ENCODE assay signal across 23 mouse cellular contexts in genomic region chrX:134420097-134420496, GRCm38 (mm10). TPM values are rescaled to one million over a fixed set of nuclear protein-coding genes. Genes with fewer than 3 reads are reported as not detected.
DNase-seq lines count a peak whose midpoint lies in the region; ATAC-seq and TF ChIP-seq lines count a peak whose summit lies in the region.
"Had no signal": no experiment of that assay in that cellular context is flagged by ENCODE, and none has a peak within 500 bp of the region (broad histone marks: within the 10 kb centered on the region; RNA-seq: fewer than 3 reads in every experiment).

No protein-coding gene starts in this region.

- DNase-seq in embryonic facial prominence, embryonic 14.5 days (ENCODE audit: low spot score) = peak; percentile 28
- no peak for DNase-seq in embryonic facial prominence, embryonic 10.5 days (ENCODE audit: low spot score)
- DNase-seq in CH12.LX (ENCODE audit: extremely low read depth) = peak; percentile 26
- DNase-seq in right cerebral cortex, postnatal 36 days (ENCODE audit: low spot score in 2 of 2) = no peak
- DNase-seq: adrenal gland, adult 2 months; adrenal gland, adult 8-10 months; adrenal gland, postnatal 10 days; adrenal gland, postnatal 14 days; adrenal gland, postnatal 25 days; adrenal gland, postnatal 36 days; B cell, adult 2 months; cerebellum, adult 11 months; cerebellum, adult 11-12 months; cerebellum, adult 18-20 months; cerebellum, adult 2 months had no signal

- no peaks in the 10 kb centered on the region for H3K79me2 ChIP-seq in CH12.LX (replicated peaks; ENCODE audit: control insufficient read depth, extremely low read depth, insufficient read depth, poor library complexity, severe bottlenecking)

- WGBS in embryonic facial prominence, embryonic 14.5 days = 80% methylated on average over 5 of the region's 5 CpGs
- WGBS in embryonic facial prominence, embryonic 10.5 days = 92% methylated on average over 5 of the region's 5 CpGs

- H3K9ac ChIP-seq in embryonic facial prominence, embryonic 14.5 days (ENCODE audit: low read depth, low read length) = no peak overlapping the region
- no peak overlapping the region for H3K9ac ChIP-seq in CH12.LX (ENCODE audit: insufficient read depth, low read depth)

- dilution Hi-C loops in CH12.LX (cut with MboI; ENCODE audit: extremely low pct_ligation_motif_present, extremely low pct_unique_long_range_greater_than_20kb, low sequenced_read_pairs) = no loop called here

- no peak overlapping the region for H3K4me3 ChIP-seq in embryonic facial prominence, embryonic 14.5 days (ENCODE audit: low read depth, low read length)
- H3K4me3 ChIP-seq in embryonic facial prominence, embryonic 10.5 days = no peak overlapping the region
- no peak overlapping the region for H3K4me3 ChIP-seq in CH12.LX (replicated peaks in 1 of 3; ENCODE audit: low read depth in 2 of 3, low read length in 2 of 3, poor library complexity in 1 of 3)

- no peak for ATAC-seq in embryonic facial prominence, embryonic 14.5 days (ENCODE audit: low read depth)
- ATAC-seq: activated CD4-positive, CD25-positive, alpha-beta regulatory T cell, adult 4 months; CD4-positive, CD25-positive, alpha-beta regulatory T cell, adult 4 months; Patski had no signal

- in situ Hi-C loops in CH12.LX (cut with MboI; ENCODE audit: low pct_ligation_motif_present, low pct_unique_long_range_greater_than_20kb, low sequenced_read_pairs) = no loop called here

- no peak for TF ChIP-seq CTCF in CH12.LX (conservative IDR thresholded peaks at IDR 0.05 in 1 of 2, IDR thresholded peaks at IDR 0.05 in 1 of 2; ENCODE audit: low read depth in 2 of 2, low read length in 2 of 2)

- no peaks in the 10 kb centered on the region for H3K4me1 ChIP-seq in embryonic facial prominence, embryonic 14.5 days (ENCODE audit: control insufficient read depth, insufficient read depth, low read length)
- no peaks in the 10 kb centered on the region for H3K4me1 ChIP-seq in embryonic facial prominence, embryonic 10.5 days
- peaks cover 7 to 20% of the 10 kb centered on the region in 2 experiments for H3K4me1 ChIP-seq in CH12.LX (ENCODE audit: control insufficient read depth in 1 of 2, insufficient read depth in 2 of 2)

- H3K36me3 ChIP-seq in embryonic facial prominence, embryonic 14.5 days (ENCODE audit: control insufficient read depth, insufficient read depth, low read length) = no peaks in the 10 kb centered on the region
- no peaks in the 10 kb centered on the region for H3K36me3 ChIP-seq in embryonic facial prominence, embryonic 10.5 days (replicated peaks)
- H3K36me3 ChIP-seq in CH12.LX (replicated peaks in 1 of 2; ENCODE audit: control insufficient read depth in 1 of 2, insufficient read depth in 1 of 2, low read length in 1 of 2) = no peaks in the 10 kb centered on the region
- H3K36me3 ChIP-seq: G1E had no signal

- TF ChIP-seq POLR2A in CH12.LX (IDR thresholded peaks at IDR 0.05; ENCODE audit: low read depth, low read length) = no peak

- no peak for TF ChIP-seq RAD21 in CH12.LX (IDR thresholded peaks at IDR 0.05; ENCODE audit: low read depth, low read length)

- no peak overlapping the region for H3K4me2 ChIP-seq in embryonic facial prominence, embryonic 14.5 days (ENCODE audit: low read depth, low read length)
- no peak overlapping the region for H3K4me2 ChIP-seq in CH12.LX (ENCODE audit: insufficient read depth, low read depth, poor library complexity, severe bottlenecking)

- H3K27ac ChIP-seq in embryonic facial prominence, embryonic 14.5 days (replicated peaks; ENCODE audit: low read depth, low read length) = no peak overlapping the region
- H3K27ac ChIP-seq in embryonic facial prominence, embryonic 10.5 days (replicated peaks) = no peak overlapping the region
- H3K27ac ChIP-seq in CH12.LX (ENCODE audit: insufficient read depth, low read depth) = no peak overlapping the region

- no peaks in the 10 kb centered on the region for H3K9me3 ChIP-seq in embryonic facial prominence, embryonic 14.5 days (ENCODE audit: control insufficient read depth, low read length)
- no peaks in the 10 kb centered on the region for H3K9me3 ChIP-seq in embryonic facial prominence, embryonic 10.5 days
- H3K9me3 ChIP-seq in CH12.LX (replicated peaks; ENCODE audit: low read length) = no peaks in the 10 kb centered on the region
- H3K9me3 ChIP-seq: G1E had no signal

- H3K27me3 ChIP-seq in embryonic facial prominence, embryonic 14.5 days (replicated peaks; ENCODE audit: control insufficient read depth, insufficient read depth, low read length) = no peaks in the 10 kb centered on the region
- H3K27me3 ChIP-seq in embryonic facial prominence, embryonic 10.5 days (replicated peaks; ENCODE audit: low read depth, poor library complexity, severe bottlenecking) = peaks cover 9% of the 10 kb centered on the region
- no peaks in the 10 kb centered on the region for H3K27me3 ChIP-seq in CH12.LX (replicated peaks)
- H3K27me3 ChIP-seq: Patski had no signal

- TF ChIP-seq EP300 in CH12.LX (IDR thresholded peaks at IDR 0.05; ENCODE audit: low read length) = no peak

TF ChIP-seq in CH12.LX, 34 proteins besides CTCF, POLR2A, EP300 and RAD21:
- TF ChIP-seq ZKSCAN1 (IDR thresholded peaks at IDR 0.05; ENCODE audit: borderline replicate concordance, low read depth, low read length) (no peak), HCFC1 (IDR thresholded peaks at IDR 0.05; ENCODE audit: low read depth, low read length) (no peak), POLR2AphosphoS2 (IDR thresholded peaks at IDR 0.05; ENCODE audit: low read depth, low read length) (no peak), MXI1 (IDR thresholded peaks at IDR 0.05; ENCODE audit: low read depth, low read length) (no peak), BHLHE40 (IDR thresholded peaks at IDR 0.05; ENCODE audit: low read depth, low read length) (peak; percentile 84), CHD1 (IDR thresholded peaks at IDR 0.05; ENCODE audit: low read depth, low read length) (no peak), NRF1 (IDR thresholded peaks at IDR 0.05; ENCODE audit: low read depth, low read length) (no peak), ZMIZ1 (IDR thresholded peaks at IDR 0.05; ENCODE audit: low read depth, low read length) (no peak), TCF12 (IDR thresholded peaks at IDR 0.05; ENCODE audit: low read depth, low read length) (no peak), KAT2A (IDR thresholded peaks at IDR 0.05; ENCODE audit: insufficient replicate concordance, low read length) (no peak), ZNF384 (IDR thresholded peaks at IDR 0.05; ENCODE audit: low read depth, low read length) (no peak), MYC (IDR thresholded peaks at IDR 0.05; ENCODE audit: low read depth, low read length) (0 out of 2 replicates have a peak, but pooled peaks have one; percentile 60)

RNA-seq across cellular contexts. Expression of gene Drp2, which starts 15.7 kb away (rescaled TPM):
- 4.1 and 4.3 TPM in 2 replicates for polyA plus RNA-seq in embryonic facial prominence, embryonic 14.5 days (2014; fragmentation: Nextera tagmentation; extraction: Ambion mirVana)
- polyA plus RNA-seq in embryonic facial prominence, embryonic 10.5 days (2016; fragmentation: Nextera tagmentation; extraction: Ambion mirVana) = 1.4 and 1.8 TPM in 2 replicates
- total RNA-seq in CH12.LX (2012; rRNA removed) (0.13 and 0.17 TPM in 2 replicates), CH12.LX (2014; rRNA removed) (0.19 and 0.22 TPM in 2 replicates)
- 0.38 and 0.59 TPM in 2 replicates for polyA plus RNA-seq in CH12.LX (2012; ENCODE audit: insufficient read length, low read depth)
- polyA plus RNA-seq: CD4-positive, CD25-positive, alpha-beta regulatory T cell, adult 4 months had no signal

RNA-seq across cellular contexts. Expression of gene Taf7l, which starts 56.2 kb away (rescaled TPM):
- polyA plus RNA-seq in embryonic facial prominence, embryonic 14.5 days (2014; fragmentation: Nextera tagmentation; extraction: Ambion mirVana) = 0.35 TPM in 1 of 2 replicates, not detected in the other
- polyA plus RNA-seq in embryonic facial prominence, embryonic 10.5 days (2016; fragmentation: Nextera tagmentation; extraction: Ambion mirVana) = 0.21 TPM in 1 of 2 replicates, not detected in the other
- total RNA-seq in CH12.LX (2012; rRNA removed) (not detected in 2 replicates), CH12.LX (2014; rRNA removed) (not detected in 2 replicates)
- polyA plus RNA-seq in CH12.LX (2012; ENCODE audit: insufficient read length, low read depth) = not detected in 2 replicates
- total RNA-seq: adrenal gland, adult 18-20 months; adrenal gland, adult 2 months; adrenal gland, adult 8-10 months; adrenal gland, postnatal 10 days; adrenal gland, postnatal 14 days; adrenal gland, postnatal 25 days; adrenal gland, postnatal 36 days; adrenal gland, postnatal 4 days; G1E; MEL had no signal
- polyA plus RNA-seq: activated CD4-positive, CD25-positive, alpha-beta regulatory T cell, adult 4 months; adrenal gland, adult 2 months; C2C12; CD4-positive, CD25-positive, alpha-beta regulatory T cell, adult 4 months; G1E; Patski had no signal

Comparison
In these comparisons a context has a peak if more than half of its experiments do, and no peak if none do; other contexts are left out.
1. DNase-seq: peak in embryonic facial prominence, embryonic 14.5 days (single experiment) and CH12.LX (single experiment); none in embryonic facial prominence, embryonic 10.5 days (single experiment) and right cerebral cortex, postnatal 36 days (0 of 2).